Mouse (Mus musculus): ENCODE results near the gene Plac1. TPM values are rescaled to one million over a fixed set of nuclear protein-coding genes. Genes with fewer than 3 reads are reported as not detected.

Gene Plac1
- total and polyA plus RNA-seq, 2 experiments from 2014 or later, result 1.9 TPM; not detected in 1

GRCm38 (mm10) chrX:53214557-53215229 lies 25.2 kb downstream of the Plac1 start:
- Histone ChIP-seq H3K27ac (ENCODE audit: low read depth) (peak overlapping the region; percentile 67), H3K36me3 (replicated peaks; ENCODE audit: control insufficient read depth, insufficient read depth, low read length) (no peaks in the 10 kb centered on the region), H3K9ac (replicated peaks; ENCODE audit: low read depth, low read length) (no peak overlapping the region), H3K4me3 (ENCODE audit: low read depth, low read length) (no peak overlapping the region), H3K4me2 (ENCODE audit: low read depth, low read length) (no peak overlapping the region), H3K27me3 (ENCODE audit: control insufficient read depth, insufficient read depth, low read length) (no peaks in the 10 kb centered on the region), H3K4me1 (ENCODE audit: control insufficient read depth, insufficient read depth) (peaks cover 7% of the 10 kb centered on the region; the same call in 1 of the 2 replicates), H3K9me3 (replicated peaks; ENCODE audit: control insufficient read depth, low read length) (no peaks in the 10 kb centered on the region)
- DNase-seq (ENCODE audit: low spot score) (no peak), ATAC-seq (ENCODE audit: insufficient read depth, low read depth) (0 out of 2 replicates have a peak, but pooled peaks have one; percentile 24)
- WGBS, result 42% methylated on average over 7 of the region's 7 CpGs
- no peak for TF ChIP-seq EP300 (IDR thresholded peaks at IDR 0.05; ENCODE audit: low read depth)

GRCm38 (mm10) chrX:53213838-53214237 lies 26.1 kb downstream of the Plac1 start:
- DNase-seq (ENCODE audit: low spot score), result no peak
- no peak for ATAC-seq (ENCODE audit: insufficient read depth, low read depth)
- WGBS, result 47% methylated on average over 2 of the region's 2 CpGs
- Histone ChIP-seq H3K36me3 (replicated peaks; ENCODE audit: control insufficient read depth, insufficient read depth, low read length) (no peaks in the 10 kb centered on the region), H3K27ac (ENCODE audit: low read depth) (peak overlapping the region; percentile 55), H3K27me3 (ENCODE audit: control insufficient read depth, insufficient read depth, low read length) (no peaks in the 10 kb centered on the region), H3K9ac (replicated peaks; ENCODE audit: low read depth, low read length) (no peak overlapping the region), H3K9me3 (replicated peaks; ENCODE audit: control insufficient read depth, low read length) (no peaks in the 10 kb centered on the region), H3K4me1 (ENCODE audit: control insufficient read depth, insufficient read depth) (peaks cover 15% of the 10 kb centered on the region; the same call in 1 of the 2 replicates), H3K4me2 (ENCODE audit: low read depth, low read length) (no peak overlapping the region), H3K4me3 (ENCODE audit: low read depth, low read length) (no peak overlapping the region)
- TF ChIP-seq EP300 (IDR thresholded peaks at IDR 0.05; ENCODE audit: low read depth), result no peak
- TF ChIP-seq CTCF (IDR thresholded peaks at IDR 0.05; ENCODE audit: low read depth), result no peak

GRCm38 (mm10) chrX:53212485-53212884 lies 27.4 kb downstream of the Plac1 start:
- no peak for TF ChIP-seq CTCF (IDR thresholded peaks at IDR 0.05; ENCODE audit: low read depth)
- no peak for TF ChIP-seq EP300 (IDR thresholded peaks at IDR 0.05; ENCODE audit: low read depth)
- WGBS, result 53% methylated on average over 9 of the region's 9 CpGs
- Histone ChIP-seq H3K9ac (replicated peaks; ENCODE audit: low read depth, low read length) (no peak overlapping the region), H3K4me1 (ENCODE audit: control insufficient read depth, insufficient read depth) (peaks cover 16% of the 10 kb centered on the region; the same call in 1 of the 2 replicates), H3K9me3 (replicated peaks; ENCODE audit: control insufficient read depth, low read length) (no peaks in the 10 kb centered on the region), H3K4me2 (ENCODE audit: low read depth, low read length) (no peak overlapping the region), H3K4me3 (ENCODE audit: low read depth, low read length) (no peak overlapping the region), H3K36me3 (replicated peaks; ENCODE audit: control insufficient read depth, insufficient read depth, low read length) (no peaks in the 10 kb centered on the region), H3K27me3 (ENCODE audit: control insufficient read depth, insufficient read depth, low read length) (no peaks in the 10 kb centered on the region), H3K27ac (ENCODE audit: low read depth) (peak overlapping the region; percentile 79)
- ATAC-seq (ENCODE audit: insufficient read depth, low read depth), result no peak
- DNase-seq (ENCODE audit: low spot score), result no peak

- Histone ChIP-seq H3K4me2 (ENCODE audit: low read depth, low read length) (no peak overlapping the region), H3K4me3 (ENCODE audit: low read depth, low read length) (no peak overlapping the region), H3K36me3 (replicated peaks; ENCODE audit: control insufficient read depth, insufficient read depth, low read length) (no peaks in the 10 kb centered on the region), H3K9me3 (replicated peaks; ENCODE audit: control insufficient read depth, low read length) (no peaks in the 10 kb centered on the region), H3K27me3 (ENCODE audit: control insufficient read depth, insufficient read depth, low read length) (no peaks in the 10 kb centered on the region), H3K4me1 (ENCODE audit: control insufficient read depth, insufficient read depth) (peaks cover 16% of the 10 kb centered on the region; the same call in 1 of the 2 replicates), H3K9ac (replicated peaks; ENCODE audit: low read depth, low read length) (no peak overlapping the region), H3K27ac (ENCODE audit: low read depth) (peak overlapping the region; percentile 79)
- TF ChIP-seq CTCF (IDR thresholded peaks at IDR 0.05; ENCODE audit: low read depth), result no peak
- TF ChIP-seq EP300 (IDR thresholded peaks at IDR 0.05; ENCODE audit: low read depth), result no peak; the same call in 1 of the 2 replicates
- ATAC-seq (ENCODE audit: insufficient read depth, low read depth), result peak; percentile 80
- DNase-seq (ENCODE audit: low spot score), result peak; percentile 52
- 22% methylated on average over 7 of the region's 7 CpGs for WGBS
Observed at GRCm38 (mm10) chrX:53211756-53212483, 28.0 kb downstream of the Plac1 start.

GRCm38 (mm10) chrX:53209431-53209830 lies 30.5 kb downstream of the Plac1 start:
- Histone ChIP-seq H3K36me3 (replicated peaks; ENCODE audit: control insufficient read depth, insufficient read depth, low read length) (no peaks in the 10 kb centered on the region), H3K9ac (replicated peaks; ENCODE audit: low read depth, low read length) (no peak overlapping the region), H3K27ac (ENCODE audit: low read depth) (peak overlapping the region; percentile 55), H3K4me3 (ENCODE audit: low read depth, low read length) (no peak overlapping the region), H3K27me3 (ENCODE audit: control insufficient read depth, insufficient read depth, low read length) (no peaks in the 10 kb centered on the region), H3K4me2 (ENCODE audit: low read depth, low read length) (no peak overlapping the region), H3K9me3 (replicated peaks; ENCODE audit: control insufficient read depth, low read length) (no peaks in the 10 kb centered on the region), H3K4me1 (ENCODE audit: control insufficient read depth, insufficient read depth) (peaks cover 16% of the 10 kb centered on the region; the same call in 1 of the 2 replicates)
- DNase-seq (ENCODE audit: low spot score) (no peak), ATAC-seq (ENCODE audit: insufficient read depth, low read depth) (no peak)
- TF ChIP-seq CTCF (IDR thresholded peaks at IDR 0.05; ENCODE audit: low read depth), result no peak
- no peak for TF ChIP-seq EP300 (IDR thresholded peaks at IDR 0.05; ENCODE audit: low read depth)
- WGBS, result 47% methylated on average over 7 of the region's 7 CpGs

Measured in heart, postnatal 0 days (tissue).